Mouse (Mus musculus) layer of hippocampus, adult 8-10 months (tissue): ENCODE results near the gene Zfp1. TPM values are rescaled to one million over a fixed set of nuclear protein-coding genes. Genes with fewer than 3 reads are reported as not detected.

Source experiments
- DNase-seq, 2 experiments: peaks; one replicate each; pipeline ENCODE4 v3.0.0; 2022; ENCODE audit warnings: low spot score in 2 of 2
- total RNA-seq, 4 experiments: library from RNA; stranded (reverse); gene quantifications; 2 replicates each; pipeline ENCODE4 v1.2.4; 2022

Zfp1 gene
- 10 to 100 TPM; 21.7 to 23.9 (median 22.5) TPM for total RNA-seq

DNA sequence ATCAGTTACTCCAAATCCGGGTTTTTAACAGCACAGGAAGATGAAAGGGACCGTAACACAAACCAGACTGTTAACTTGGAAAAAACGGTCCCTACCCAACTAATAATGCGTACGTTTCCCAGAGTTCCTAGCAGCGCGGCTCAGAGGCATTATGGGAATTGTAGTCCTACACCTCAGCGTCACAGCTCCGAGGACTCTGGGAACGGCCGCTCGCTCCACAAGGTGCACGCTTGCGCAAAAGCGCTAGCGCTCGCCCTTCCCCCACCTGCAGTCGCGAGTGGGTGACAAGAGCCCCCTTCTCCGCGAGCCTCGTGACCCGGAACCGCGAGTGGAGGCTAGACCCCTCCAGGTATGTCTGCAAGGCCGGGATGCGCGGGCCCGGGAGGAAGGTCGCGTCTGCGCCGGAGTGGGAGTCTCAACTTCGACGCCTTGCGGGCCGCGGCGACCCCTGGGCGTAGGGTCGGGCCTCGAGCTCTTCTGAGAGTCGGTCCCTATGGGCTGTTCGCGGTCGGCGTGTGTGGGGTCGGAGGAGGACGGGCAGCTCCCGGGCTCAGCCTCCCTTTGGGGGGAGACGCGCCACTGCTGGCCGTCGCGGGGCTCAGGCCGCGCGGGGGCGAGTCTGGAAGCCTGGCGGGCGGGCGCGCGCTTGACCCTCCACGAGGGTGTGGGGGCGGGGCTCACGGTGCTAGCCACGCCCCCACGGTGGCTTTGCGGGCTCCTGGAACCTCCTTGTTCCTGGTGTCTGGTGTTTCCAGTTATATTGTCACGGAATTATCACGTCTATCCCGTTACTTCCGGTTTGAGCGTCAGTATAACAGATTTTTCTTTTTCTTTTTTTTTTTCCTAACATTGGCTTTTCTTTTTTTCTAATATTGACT is at the start of gene Zfp1:
TSS of gene Zfp1 (plus strand) at position 138 of the 878 bp plus-strand sequence.
- peak; percentile 91 to 92 for DNase-seq

DNA sequence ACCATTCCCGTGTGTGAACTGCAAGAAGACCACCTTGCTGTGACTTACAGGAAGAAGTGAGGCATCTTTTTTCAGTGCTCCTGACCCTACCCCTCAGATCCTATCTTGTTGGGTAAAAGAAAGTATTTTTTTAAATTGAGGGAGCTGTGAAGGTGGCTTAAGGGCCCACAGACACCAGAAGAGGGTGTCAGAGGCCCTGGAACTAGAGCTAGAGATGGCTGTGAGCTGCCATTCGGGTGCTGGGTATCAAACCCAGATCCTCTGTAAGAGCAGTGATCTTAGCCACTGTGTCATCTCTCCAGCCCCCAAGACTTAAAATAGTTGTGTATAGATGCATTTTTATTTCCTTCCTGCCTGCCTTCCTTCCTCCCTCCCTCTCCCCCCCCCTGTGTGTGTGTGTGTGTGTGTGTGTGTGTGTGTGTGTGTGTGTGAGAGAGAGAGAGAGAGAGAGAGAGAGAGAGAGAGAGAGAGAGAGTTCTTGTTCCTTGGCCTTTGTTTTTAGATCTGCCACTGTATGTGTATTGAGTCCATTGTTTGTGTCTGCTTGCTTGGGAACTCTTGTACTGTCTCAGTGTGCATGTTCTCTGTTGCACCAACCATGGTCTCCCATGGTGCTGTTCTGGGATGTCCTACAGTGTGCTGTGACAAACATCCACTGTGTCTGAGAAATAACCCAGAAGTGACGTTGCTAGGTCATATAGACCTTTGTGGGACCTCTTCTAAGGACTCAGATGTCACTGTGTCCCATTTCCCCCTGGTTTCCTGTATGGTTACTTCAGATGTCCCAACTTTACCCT is 49.0 kb upstream of the Zfp1 start:
- no peak for DNase-seq

DNA sequence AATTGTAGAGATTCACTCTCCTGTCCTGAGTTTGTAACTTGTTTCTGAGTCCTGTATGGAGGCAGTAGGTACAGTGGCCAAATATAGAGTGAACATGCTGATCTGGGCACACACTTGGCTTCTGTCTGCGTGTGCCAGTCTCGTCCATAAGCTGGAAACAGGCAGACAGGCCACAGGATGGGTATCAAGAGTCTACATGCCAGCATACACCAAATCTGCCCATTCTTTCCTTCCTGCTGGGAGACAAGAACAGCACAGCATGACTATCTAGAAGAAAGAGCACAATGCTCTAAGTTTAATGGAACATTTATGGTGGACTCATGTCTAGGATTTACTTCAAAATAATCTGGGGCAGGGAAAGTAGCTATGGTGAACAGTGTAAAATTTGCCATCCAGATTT is 48.2 kb upstream of the Zfp1 start:
- no peak for DNase-seq

DNA sequence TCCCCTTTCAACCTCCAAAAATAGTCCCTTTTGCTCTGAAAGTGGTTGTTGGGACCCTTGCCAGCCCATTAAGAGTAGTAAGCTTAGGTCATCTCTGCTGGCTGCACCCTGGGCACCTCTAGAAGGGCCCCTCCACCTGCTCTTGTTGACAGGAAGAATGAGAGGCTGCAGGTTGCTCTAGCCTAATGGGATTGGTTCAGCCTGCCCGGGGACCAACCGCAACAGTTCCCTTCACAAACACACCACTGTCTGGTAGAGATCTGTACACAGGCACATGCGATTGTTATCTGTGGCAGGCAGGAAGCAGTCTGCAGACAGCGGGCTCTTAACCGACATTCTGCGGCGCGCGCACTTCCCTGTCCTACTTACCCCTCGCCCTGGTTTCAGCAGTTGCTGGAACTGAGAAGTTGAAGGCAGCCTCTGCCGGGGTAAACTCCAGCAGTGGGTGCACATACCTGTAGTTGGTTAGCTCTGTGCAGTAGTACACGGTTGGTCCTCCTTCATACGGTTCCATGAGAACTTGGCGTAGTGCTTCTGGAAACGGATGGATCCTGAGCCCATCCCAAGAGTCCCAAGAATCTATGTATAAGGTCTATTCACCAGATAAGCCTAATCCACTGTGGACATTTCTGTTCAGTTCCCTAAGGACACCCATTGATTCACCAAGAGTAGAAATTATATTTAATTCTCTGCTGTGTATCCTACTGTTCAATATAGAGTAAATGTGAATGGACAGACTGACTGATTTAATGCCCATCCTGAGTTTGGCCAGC is 47.3 kb upstream of the Zfp1 start:
- no peak for DNase-seq

DNA sequence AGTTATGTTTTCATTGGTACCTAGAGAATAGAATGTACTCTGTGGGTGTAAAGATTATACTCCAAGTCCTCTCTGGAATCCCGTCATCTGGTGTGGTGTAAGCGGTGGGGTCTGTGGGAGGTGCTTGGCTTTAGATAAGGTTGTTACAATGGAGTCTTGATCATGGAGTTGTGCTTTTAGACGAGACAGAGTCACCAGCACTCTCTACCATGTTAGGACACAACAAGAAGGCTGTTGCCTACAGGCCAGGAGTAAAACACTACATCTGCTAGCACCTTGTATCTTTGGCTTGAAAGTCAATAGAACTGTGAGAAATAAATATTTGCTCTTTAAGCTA is 46.7 kb upstream of the Zfp1 start:
- no peak for DNase-seq

DNA sequence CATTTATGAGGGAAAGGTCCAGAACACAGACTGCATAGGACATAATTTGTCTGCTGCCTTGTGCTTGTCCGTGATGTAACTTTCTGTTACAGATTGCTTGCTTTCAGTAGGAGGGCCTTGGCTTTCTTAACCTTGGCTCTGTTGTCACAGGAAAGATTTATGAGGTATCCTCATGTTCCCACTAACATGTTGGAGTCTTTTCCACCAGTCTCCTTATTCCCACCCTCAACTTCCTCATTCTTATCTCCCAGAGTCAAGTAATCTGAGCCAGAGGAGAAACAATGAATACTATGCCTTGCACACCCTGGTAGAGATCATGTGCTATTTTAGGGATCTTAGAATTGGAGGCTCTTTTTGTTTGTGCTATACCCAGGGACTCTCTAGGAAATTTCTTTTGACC is 45.9 kb upstream of the Zfp1 start:
- no peak for DNase-seq

DNA sequence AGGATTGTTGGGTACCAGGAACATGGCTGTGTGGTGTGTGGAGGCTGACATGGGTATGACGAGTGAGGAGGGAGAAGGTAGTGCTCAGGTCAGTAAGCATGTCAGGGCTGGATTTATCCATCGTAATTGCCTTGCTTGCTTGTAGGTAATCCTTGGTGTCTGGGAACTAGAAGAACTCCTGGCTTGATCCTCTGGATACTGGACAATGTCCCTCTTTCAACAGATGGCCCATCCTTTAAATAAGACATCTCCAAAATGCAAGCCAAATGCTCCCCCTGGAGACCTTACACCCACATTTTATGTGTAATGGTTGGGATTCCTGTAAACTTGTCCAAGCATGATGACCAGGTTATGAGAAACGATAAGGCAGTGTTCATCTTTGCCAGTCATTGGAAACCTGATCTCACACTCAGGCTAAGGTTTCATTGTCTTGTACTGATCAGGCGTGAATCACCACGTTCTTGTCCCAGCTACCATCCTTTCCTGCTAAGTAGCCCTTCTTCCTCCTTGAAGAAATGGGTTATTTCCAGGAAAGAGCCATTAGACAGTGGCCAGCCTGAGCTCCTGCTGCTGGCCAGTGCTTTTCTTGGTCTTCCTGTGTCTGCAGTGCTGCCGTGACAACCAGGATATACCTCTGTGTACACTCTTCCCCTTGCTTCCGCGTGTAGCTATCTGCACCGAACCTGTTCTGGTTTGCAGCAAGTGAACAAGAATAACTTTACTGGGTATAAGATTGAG is 43.3 kb upstream of the Zfp1 start:
- no peak for DNase-seq

DNA sequence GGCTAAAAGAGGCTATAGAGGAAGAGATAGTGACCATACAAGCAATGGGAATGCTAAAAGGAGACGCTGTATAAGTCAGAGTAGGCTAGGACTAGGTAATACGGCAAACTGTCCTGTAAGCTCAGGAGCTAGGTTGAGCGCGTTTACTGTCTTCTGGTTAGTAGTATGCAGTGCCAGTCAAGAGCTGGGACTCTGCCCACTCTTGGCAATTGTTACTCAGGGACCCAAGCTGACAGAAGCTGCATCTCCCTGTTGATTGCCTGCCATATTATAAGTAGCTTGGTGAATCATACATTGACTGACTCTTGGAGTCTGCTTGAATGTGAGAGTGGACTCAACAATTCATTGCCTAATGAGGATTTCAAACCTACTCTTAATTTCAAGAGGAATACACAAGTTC is 41.2 kb upstream of the Zfp1 start:
- peak in 1 of 2 experiments; percentile 54 for DNase-seq

DNA sequence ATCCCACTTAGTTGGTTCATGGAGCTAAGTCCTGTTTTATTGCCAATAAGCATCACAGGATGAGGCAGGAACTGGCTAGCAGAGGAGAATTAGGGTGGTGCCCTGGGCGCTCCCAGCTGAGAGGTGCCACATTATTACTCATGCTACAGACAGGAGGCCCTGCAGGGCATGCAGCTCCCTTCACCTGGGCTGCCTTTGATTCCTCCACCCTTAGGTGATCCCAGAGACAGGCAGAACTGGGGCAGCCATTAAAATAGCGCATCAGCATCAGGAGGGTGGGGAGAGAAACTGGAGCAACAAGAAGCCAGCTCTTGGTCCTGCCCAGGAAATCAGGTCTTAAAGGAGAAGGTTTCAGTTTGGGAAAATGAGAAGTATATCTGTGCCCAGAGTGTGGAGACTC is 38.2 kb upstream of the Zfp1 start:
- DNase-seq: no peak

DNA sequence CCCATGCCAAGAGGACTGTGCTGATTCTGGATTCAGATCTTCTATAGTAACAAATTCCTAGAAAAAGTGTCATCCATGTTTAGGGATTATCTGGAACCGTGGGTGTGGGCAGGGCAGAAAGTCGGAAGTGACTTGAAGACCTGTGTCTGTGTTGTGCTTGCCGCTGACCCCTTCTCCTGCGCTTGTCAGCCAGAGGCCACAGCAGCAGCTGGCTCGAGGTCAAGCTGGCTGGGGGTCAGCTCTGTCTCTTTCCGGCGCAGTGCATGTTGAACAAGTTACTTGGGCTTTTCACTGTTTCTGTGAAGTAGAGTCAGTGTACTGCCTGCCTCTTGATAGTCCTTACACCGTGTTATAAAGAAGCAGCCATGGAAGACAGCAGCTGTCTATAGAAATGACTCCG is 36.2 kb upstream of the Zfp1 start:
- no peak for DNase-seq

DNA sequence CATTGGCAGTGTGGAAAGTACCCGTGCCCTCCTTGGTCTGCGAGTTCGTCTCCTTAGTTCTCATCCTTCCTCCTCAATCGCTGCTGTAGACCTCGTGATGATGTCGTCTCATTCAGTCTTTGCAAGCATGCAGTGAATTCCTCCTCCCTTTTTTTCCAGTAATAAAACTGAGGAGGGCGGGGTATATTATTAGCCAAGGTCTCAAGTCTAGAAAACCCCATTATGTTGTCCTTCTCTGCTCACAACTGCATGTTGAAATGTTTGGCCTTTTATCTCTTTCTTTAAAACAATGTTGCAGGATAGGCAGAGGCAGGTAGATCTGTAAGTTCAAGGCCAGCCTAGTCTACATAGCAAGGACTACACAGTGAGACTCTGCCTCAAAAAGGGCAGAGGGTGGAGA is 35.8 kb upstream of the Zfp1 start:
- DNase-seq: no peak

DNA sequence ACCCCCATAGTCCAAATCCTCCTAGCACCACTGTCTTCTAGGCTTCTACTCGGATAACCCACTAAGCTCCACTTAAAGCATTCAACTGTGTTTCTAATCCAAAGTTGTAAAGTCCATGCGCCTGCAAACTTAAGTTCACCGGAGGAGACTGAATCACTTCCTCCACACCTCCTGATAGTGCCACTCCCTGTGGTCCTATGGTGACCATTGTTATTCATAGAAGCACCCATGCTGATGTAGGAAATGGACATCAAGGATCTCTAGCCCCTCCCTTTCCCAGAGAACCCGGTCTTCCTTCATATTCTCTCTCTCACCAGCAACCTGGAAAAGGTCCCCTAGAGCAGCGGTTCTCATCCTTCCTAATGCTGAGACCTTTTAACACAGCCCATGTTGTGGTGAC is 30.0 kb upstream of the Zfp1 start:
- DNase-seq: no peak

DNA sequence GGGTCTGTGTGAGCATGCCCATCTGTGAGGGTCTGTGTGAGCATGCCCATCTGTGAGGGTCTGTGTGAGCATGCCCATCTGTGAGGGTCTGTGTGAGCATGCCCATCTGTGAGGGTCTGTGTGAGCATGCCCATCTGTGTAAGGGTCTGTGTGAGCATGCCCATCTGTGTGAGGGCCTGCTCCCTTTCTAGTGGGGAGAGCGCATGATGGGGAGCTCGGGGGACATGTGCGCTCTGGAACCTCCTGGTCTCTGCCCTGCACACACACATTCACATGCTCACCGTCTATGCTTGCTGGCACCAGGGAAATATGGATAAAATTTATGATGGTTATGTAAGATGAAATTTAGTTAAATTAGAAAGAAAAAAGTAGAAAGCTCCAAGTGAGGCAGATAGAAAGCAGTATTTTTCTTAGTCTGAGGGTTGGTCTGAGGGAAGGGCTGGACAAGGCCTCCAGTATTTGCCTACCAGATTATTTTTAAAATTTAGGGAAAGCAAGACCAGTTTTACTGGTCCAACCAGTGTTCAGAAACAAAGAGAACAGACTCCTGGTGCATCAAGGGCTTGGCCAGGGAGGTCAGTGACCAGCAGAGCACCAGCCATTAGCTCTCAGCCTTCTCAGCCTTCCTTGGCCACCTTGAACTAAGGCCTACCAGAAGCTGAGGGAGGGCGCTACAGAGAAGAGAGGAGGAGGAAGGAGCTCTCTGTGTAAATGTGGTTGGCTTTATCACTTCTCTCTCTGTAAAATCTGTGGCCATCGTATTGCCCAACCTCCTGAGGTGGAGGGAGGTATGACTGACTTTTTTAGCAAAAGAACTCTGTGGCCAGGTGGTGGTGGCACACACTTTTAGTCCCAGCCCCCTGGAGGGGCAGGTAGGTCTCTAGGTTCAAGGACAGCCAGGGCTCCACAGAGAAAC is 28.2 kb upstream of the Zfp1 start:
- no peak for DNase-seq

DNA sequence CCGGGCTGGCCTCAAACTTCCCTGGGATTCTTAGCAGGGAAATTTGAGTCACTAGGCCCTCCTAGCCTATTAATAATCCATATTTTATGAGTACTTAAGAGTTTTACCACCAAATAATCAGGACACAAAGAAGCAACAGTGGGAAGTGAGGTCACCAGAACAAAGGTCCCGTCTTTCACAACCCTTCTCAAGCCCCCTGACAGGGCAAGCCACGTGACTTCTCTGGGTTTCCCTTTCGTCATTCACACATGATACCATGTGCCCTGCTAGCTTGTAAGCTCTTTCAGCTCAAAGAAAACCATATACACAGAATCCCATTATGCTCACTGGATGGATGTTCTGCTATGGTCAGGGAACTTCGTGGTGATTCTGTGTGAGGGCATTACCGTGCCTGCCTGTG is 25.4 kb upstream of the Zfp1 start:
- DNase-seq: no peak

DNA sequence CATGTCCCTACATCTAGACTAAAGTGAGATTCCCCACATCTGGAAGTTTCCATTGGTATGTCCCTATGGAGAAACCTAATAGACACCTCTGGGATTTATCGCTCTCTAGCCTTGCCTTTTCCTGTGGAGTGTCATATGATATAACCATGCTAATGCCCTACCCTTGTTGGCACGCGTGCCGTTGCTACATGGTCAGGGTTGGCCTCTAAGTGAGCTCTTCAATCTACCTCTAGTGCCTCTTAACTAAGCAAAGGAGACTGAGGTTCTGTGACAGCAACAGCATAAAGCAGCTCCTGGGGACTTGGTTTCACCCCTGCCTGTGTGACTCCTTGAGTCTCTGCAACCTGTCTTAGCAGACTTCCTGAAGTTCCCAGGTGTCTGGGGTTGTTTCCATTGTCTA is 24.9 kb upstream of the Zfp1 start:
- DNase-seq: no peak

DNA sequence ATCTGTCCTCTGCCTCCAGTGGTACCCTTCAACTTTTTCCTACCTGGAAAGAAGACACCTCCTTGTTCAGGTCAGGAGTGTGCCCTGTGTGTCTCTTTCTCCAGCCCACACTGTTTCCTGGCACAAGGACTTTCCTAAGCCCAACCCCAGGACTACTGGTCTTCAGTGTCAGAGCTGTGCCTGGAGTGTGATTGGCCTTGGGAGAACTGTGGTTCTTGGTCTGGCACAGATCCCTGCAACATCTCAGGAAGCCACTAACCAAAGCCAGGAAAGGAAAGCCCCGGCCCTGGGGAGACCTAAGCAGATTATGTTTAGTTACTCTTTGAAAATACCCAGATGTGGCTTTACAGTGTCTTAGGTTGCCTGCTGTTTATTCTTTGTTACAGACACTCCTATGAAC is 23.3 kb upstream of the Zfp1 start:
- DNase-seq: no peak

DNA sequence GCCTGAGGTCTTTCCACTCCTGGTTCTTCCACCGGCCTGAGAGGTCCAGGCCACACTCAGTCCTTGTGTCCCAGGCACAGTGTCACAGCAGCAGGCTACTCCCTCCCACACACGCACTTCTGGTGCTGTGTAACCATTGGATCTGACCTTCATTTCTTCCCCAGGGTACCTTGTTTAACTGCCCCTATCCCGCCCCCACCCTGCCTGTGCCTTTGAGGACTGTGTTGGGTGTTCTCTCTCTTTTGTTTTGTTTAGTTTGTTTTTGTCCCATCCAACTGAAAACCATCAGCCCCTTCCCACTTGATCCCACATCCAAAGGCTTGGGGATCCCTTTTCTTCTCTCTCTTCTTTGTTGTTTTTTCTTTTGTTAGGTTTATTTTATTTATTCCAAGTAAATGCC is 21.1 kb upstream of the Zfp1 start:
- no peak for DNase-seq

DNA sequence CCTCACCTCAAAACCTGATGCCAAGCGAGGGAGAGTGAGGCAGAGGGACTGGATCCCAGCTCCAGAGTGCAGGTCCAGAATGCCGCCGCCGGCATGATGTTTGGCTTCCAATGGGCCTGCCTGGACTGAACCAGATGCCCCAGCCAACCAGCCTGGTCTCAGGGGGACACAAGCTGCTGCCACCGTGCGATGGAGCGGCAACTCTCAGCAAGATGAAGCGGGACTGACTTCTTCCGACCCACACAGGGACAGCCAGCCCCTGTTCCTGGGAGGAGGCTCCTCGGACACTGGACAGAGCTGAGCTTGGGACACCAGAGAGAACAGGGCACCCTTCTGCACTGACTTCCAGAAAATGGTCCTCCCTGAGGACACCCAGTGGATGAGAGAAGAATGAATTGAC is 20.6 kb upstream of the Zfp1 start:
- no peak for DNase-seq

DNA sequence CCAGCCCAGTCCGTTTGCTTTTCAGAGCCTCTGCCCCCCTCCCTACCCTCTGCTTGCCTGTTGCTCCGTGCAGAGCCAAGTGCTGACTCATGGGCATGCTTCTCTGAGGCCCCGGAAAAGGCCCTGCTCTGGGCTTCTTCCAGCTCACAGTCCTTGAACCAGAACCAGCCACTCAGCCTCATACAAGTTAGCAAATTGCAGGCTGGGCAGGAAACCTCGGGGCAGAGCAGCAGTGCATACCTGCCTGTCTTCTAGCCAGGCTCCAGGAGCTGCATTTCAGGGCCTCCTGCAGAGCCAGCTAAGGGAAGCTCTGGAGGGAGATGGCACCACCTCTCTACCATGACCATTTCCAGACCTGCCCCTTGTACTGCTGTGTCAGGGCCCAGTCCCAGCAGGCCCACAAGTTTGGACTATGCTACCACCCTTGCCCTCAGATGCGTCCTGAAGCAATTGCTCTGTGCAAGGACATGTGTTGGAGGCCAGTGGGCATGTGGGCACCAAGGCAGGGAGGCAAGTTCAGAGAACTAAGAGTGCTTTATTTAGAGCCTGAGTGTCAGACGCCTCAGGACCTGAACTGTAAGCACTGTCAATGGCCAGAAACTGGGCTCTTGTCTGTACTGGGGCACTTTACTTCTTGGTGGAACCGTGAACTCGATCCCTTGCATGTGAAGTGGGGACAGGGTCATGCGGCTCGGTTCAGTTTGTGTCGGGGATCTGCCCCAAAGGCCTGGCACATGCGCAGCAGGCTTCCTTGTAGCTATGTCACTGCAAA is 18.9 kb upstream of the Zfp1 start:
- peak in 1 of 2 experiments; percentile 54 for DNase-seq

DNA sequence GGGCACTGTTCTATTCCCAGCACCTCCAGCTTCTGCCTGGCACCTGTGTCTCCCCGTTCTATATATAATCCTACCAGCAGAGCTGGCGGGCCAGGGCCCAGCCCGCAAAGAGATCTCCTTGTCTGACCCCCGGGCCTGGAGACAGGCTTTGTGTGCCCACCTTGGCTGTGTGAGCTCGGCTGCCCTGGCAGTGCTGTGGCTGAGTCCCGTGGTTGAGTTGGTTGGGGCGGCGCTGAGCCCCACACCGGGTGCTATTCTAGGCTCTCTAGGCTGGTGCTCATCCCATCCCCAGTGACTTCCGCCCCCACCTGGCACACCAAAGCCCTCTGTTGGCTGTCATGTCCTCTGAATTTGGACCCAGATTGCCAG is 18.4 kb upstream of the Zfp1 start:
- no peak for DNase-seq
